Mouse (Mus musculus) cortical plate, adult 2 months (tissue): ENCODE measurements at regions not wholly inside any gene's neighbourhood (a gene's known extent, or its start where the extent isn't known, plus 50 kb on each side); places are given as distances from the start of the nearest gene placed in this dataset.

Experiments used
- CTCF ChIP-seq: fragments of 200-500 bp; IDR thresholded peaks from 2 replicates; pipeline ENCODE4 v1.5.1; 2011; ENCODE audit warnings: mild to moderate bottlenecking, control low read depth, low read length; ENCODE audit not compliant: insufficient read depth; ENCODE audit errors: extremely low read depth
- POLR2A ChIP-seq: fragments of 200-500 bp; IDR thresholded peaks from 2 replicates; pipeline ENCODE4 v1.6.1; 2011; ENCODE audit warnings: mild to moderate bottlenecking, low read length, control low read depth; ENCODE audit not compliant: insufficient read depth; ENCODE audit errors: extremely low read depth

GRCm38 (mm10) chr8:26226612-26227528 is 107.5 kb downstream of the Gm45692 start:
- TF ChIP-seq CTCF = no peak
- TF ChIP-seq POLR2A = no peak
